Mouse (Mus musculus): ENCODE data around the gene Slc5a7. TPM values are rescaled to one million over a fixed set of nuclear protein-coding genes. Genes with fewer than 3 reads are reported as not detected.

Slc5a7 gene
- polyA plus RNA-seq (2012; rRNA removed): 0.11 and 0.15 TPM in 2 replicates

GRCm38 (mm10) chr17:54298934-54299333 is at the start of gene Slc5a7:
TSS of gene Slc5a7 (minus strand) at chr17:54299034.
- Histone ChIP-seq H3K4me1 (ENCODE audit: control insufficient read depth, insufficient read depth, insufficient read length, low read length) (peaks cover 3% of the 10 kb centered on the region; the same call in 1 of the 2 replicates), H3K27me3 (ENCODE audit: control insufficient read depth, insufficient read depth, low read length) (no peaks in the 10 kb centered on the region), H3K4me3 (ENCODE audit: low read depth, low read length) (peak within 1 kb of the TSS; percentile 19; the same call in 1 of the 2 replicates), H3K36me3 (ENCODE audit: control insufficient read depth, insufficient read depth, low read length) (no peaks in the 10 kb centered on the region), H3K27ac (ENCODE audit: insufficient read depth, low read depth, low read length) (no peak within 1 kb of the TSS)
- 55% methylated on average over 1 of the region's 1 CpGs for WGBS
- TF ChIP-seq CTCF (IDR thresholded peaks at IDR 0.05; ENCODE audit: extremely low read depth, insufficient read length, insufficient replicate concordance, low read depth, low read length) (no peak), POLR2A (IDR thresholded peaks at IDR 0.05; ENCODE audit: low read depth, low read length) (no peak)

- 68% methylated on average over 8 of the region's 8 CpGs for WGBS
- Histone ChIP-seq H3K27ac (ENCODE audit: insufficient read depth, low read depth, low read length) (no peak overlapping the region), H3K4me1 (ENCODE audit: control insufficient read depth, insufficient read depth, insufficient read length, low read length) (no peaks in the 10 kb centered on the region), H3K27me3 (ENCODE audit: control insufficient read depth, insufficient read depth, low read length) (no peaks in the 10 kb centered on the region), H3K4me3 (ENCODE audit: low read depth, low read length) (no peak overlapping the region), H3K36me3 (ENCODE audit: control insufficient read depth, insufficient read depth, low read length) (no peaks in the 10 kb centered on the region)
- TF ChIP-seq CTCF (IDR thresholded peaks at IDR 0.05; ENCODE audit: extremely low read depth, insufficient read length, insufficient replicate concordance, low read depth, low read length) (no peak), POLR2A (IDR thresholded peaks at IDR 0.05; ENCODE audit: low read depth, low read length) (no peak)
These were observed 48.8 kb upstream of the Slc5a7 start for GRCm38 (mm10) chr17:54347672-54348071.

- Histone ChIP-seq H3K4me1 (ENCODE audit: control insufficient read depth, insufficient read depth, insufficient read length, low read length) (no peaks in the 10 kb centered on the region), H3K4me3 (ENCODE audit: low read depth, low read length) (no peak overlapping the region), H3K27ac (ENCODE audit: insufficient read depth, low read depth, low read length) (no peak overlapping the region), H3K36me3 (ENCODE audit: control insufficient read depth, insufficient read depth, low read length) (no peaks in the 10 kb centered on the region), H3K27me3 (ENCODE audit: control insufficient read depth, insufficient read depth, low read length) (no peaks in the 10 kb centered on the region)
- 15% methylated on average over 4 of the region's 4 CpGs for WGBS
- TF ChIP-seq CTCF (IDR thresholded peaks at IDR 0.05; ENCODE audit: extremely low read depth, insufficient read length, insufficient replicate concordance, low read depth, low read length) (no peak), POLR2A (IDR thresholded peaks at IDR 0.05; ENCODE audit: low read depth, low read length) (no peak)
These were observed 44.6 kb upstream of the Slc5a7 start for GRCm38 (mm10) chr17:54343395-54343794.

GRCm38 (mm10) chr17:54298232-54298924 is 456 bp downstream of the Slc5a7 start:
- TF ChIP-seq CTCF (IDR thresholded peaks at IDR 0.05; ENCODE audit: extremely low read depth, insufficient read length, insufficient replicate concordance, low read depth, low read length): no peak
- no peak for TF ChIP-seq POLR2A (IDR thresholded peaks at IDR 0.05; ENCODE audit: low read depth, low read length)
- H3K4me3 ChIP-seq (ENCODE audit: low read depth, low read length): peak overlapping the region; percentile 19; the same call in 1 of the 2 replicates

GRCm38 (mm10) chr17:54250783-54251182 is 48.1 kb downstream of the Slc5a7 start:
- no peak overlapping the region for H3K4me3 ChIP-seq (ENCODE audit: low read depth, low read length)
- no peaks in the 10 kb centered on the region for H3K27me3 ChIP-seq (ENCODE audit: control insufficient read depth, insufficient read depth, low read length)
- H3K36me3 ChIP-seq (ENCODE audit: control insufficient read depth, insufficient read depth, low read length): no peaks in the 10 kb centered on the region
- H3K4me1 ChIP-seq (ENCODE audit: control insufficient read depth, insufficient read depth, insufficient read length, low read length): no peaks in the 10 kb centered on the region
- no peak overlapping the region for H3K27ac ChIP-seq (ENCODE audit: insufficient read depth, low read depth, low read length)
- TF ChIP-seq CTCF (IDR thresholded peaks at IDR 0.05; ENCODE audit: extremely low read depth, insufficient read length, insufficient replicate concordance, low read depth, low read length) (no peak), POLR2A (IDR thresholded peaks at IDR 0.05; ENCODE audit: low read depth, low read length) (no peak)

More at GRCm38 (mm10) chr17:54298232-54298924, 456 bp downstream of the Slc5a7 start:
- Histone ChIP-seq H3K27ac (ENCODE audit: insufficient read depth, low read depth, low read length) (no peak overlapping the region), H3K4me1 (ENCODE audit: control insufficient read depth, insufficient read depth, insufficient read length, low read length) (peaks cover 3% of the 10 kb centered on the region; the same call in 1 of the 2 replicates), H3K27me3 (ENCODE audit: control insufficient read depth, insufficient read depth, low read length) (no peaks in the 10 kb centered on the region), H3K36me3 (ENCODE audit: control insufficient read depth, insufficient read depth, low read length) (no peaks in the 10 kb centered on the region)
- WGBS: 5% methylated on average over 37 of the region's 37 CpGs

GRCm38 (mm10) chr17:54243650-54244300 is 55.1 kb downstream of the Slc5a7 start:
- H3K4me1 ChIP-seq (ENCODE audit: control insufficient read depth, insufficient read depth, insufficient read length, low read length): no peaks in the 10 kb centered on the region
- no peak overlapping the region for H3K27ac ChIP-seq (ENCODE audit: insufficient read depth, low read depth, low read length)
- H3K27me3 ChIP-seq (ENCODE audit: control insufficient read depth, insufficient read depth, low read length): no peaks in the 10 kb centered on the region
- H3K36me3 ChIP-seq (ENCODE audit: control insufficient read depth, insufficient read depth, low read length): no peaks in the 10 kb centered on the region
- no peak overlapping the region for H3K4me3 ChIP-seq (ENCODE audit: low read depth, low read length)
- TF ChIP-seq POLR2A (IDR thresholded peaks at IDR 0.05; ENCODE audit: low read depth, low read length) (no peak), CTCF (IDR thresholded peaks at IDR 0.05; ENCODE audit: extremely low read depth, insufficient read length, insufficient replicate concordance, low read depth, low read length) (no peak)

- no peaks in the 10 kb centered on the region for H3K27me3 ChIP-seq (ENCODE audit: control insufficient read depth, insufficient read depth, low read length)
- TF ChIP-seq CTCF (IDR thresholded peaks at IDR 0.05; ENCODE audit: extremely low read depth, insufficient read length, insufficient replicate concordance, low read depth, low read length): no peak
- WGBS: 77% methylated on average over 8 of the region's 8 CpGs
- H3K36me3 ChIP-seq (ENCODE audit: control insufficient read depth, insufficient read depth, low read length): no peaks in the 10 kb centered on the region
- H3K4me3 ChIP-seq (ENCODE audit: low read depth, low read length): no peak overlapping the region
- no peak overlapping the region for H3K27ac ChIP-seq (ENCODE audit: insufficient read depth, low read depth, low read length)
- no peaks in the 10 kb centered on the region for H3K4me1 ChIP-seq (ENCODE audit: control insufficient read depth, insufficient read depth, insufficient read length, low read length)
These were observed 59.4 kb downstream of the Slc5a7 start for GRCm38 (mm10) chr17:54239435-54239834.

Data from small intestine, adult 2 months (tissue).